Mouse (Mus musculus) c-Kit-negative CD71-positive TER-119-positive erythroid progenitor cells, embryonic 14.5 days (primary cell): ENCODE data around the gene Tsc22d1.

Experiments used
- DNase-seq: peaks from one replicate; pipeline ENCODE4 v3.0.0-alpha.2; 2013; ENCODE audit warnings: low read depth, low spot score

The Tsc22d1 gene

DNA sequence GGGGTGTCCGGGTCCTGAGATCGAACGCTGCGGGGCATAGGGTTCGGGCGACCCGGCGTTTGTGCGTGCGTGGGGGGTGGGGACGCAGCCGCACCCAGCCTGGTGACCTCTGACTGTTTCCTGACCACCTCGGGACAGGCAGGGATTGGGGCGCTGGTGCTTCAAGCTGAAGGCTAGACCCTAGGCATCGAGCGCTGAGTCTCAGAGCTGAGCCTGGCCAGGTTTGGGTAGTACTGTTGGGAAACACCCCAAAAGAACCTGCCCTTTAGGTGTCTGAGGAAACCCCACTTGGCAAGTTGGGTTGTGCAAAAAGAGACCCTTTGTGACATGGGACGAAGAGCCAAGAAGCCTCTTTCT is 142.1 kb downstream of the Tsc22d1 start, which contains the start of gene Serp2:
Gene Serp2, minus strand, starts transcription at position 38 of the 357 bp plus-strand sequence.
- no peak for DNase-seq
